Mouse (Mus musculus) liver, embryonic 14.5 days (tissue): Measurements from ENCODE around the gene Gas7.

Experiments
- CTCF ChIP-seq: IDR thresholded peaks from 2 replicates; pipeline ENCODE4 v1.5.1; 2016; ENCODE audit warnings: antibody characterized with exemption, low read depth, control low read depth
- EP300 ChIP-seq: IDR thresholded peaks from 2 replicates; pipeline ENCODE4 v1.6.1; 2016; ENCODE audit warnings: antibody characterized with exemption, low read depth

- TF ChIP-seq CTCF (no peak), EP300 (no peak)
Observed at GRCm38 (mm10) chr11:67731056-67731455, 275.8 kb downstream of the Gas7 start.
